Mouse (Mus musculus): ENCODE data around the gene Map3k7. TPM values are rescaled to one million over a fixed set of nuclear protein-coding genes. Genes with fewer than 3 reads are reported as not detected.

The Map3k7 gene
- total and polyA plus RNA-seq, 2 experiments from 2014 or later, result 18.0 to 30.0 TPM

GRCm38 (mm10) chr4:31965208-31965607 is 1.3 kb downstream of the Map3k7 start:
- TF ChIP-seq EP300 (IDR thresholded peaks at IDR 0.05; ENCODE audit: low read depth) (no peak), CTCF (IDR thresholded peaks at IDR 0.05; ENCODE audit: low read depth) (no peak)
- Histone ChIP-seq H3K4me3 (ENCODE audit: low read depth, low read length) (peak overlapping the region; percentile 87), H3K27ac (ENCODE audit: low read depth) (no peak overlapping the region), H3K9ac (replicated peaks; ENCODE audit: low read depth, low read length) (peak overlapping the region; percentile 92), H3K27me3 (ENCODE audit: control insufficient read depth, insufficient read depth, low read length) (no peaks in the 10 kb centered on the region), H3K4me1 (ENCODE audit: control insufficient read depth, insufficient read depth) (peaks cover 33% of the 10 kb centered on the region), H3K4me2 (ENCODE audit: low read depth, low read length) (peak overlapping the region; percentile 69), H3K9me3 (replicated peaks; ENCODE audit: control insufficient read depth, low read length) (no peaks in the 10 kb centered on the region), H3K36me3 (replicated peaks; ENCODE audit: control insufficient read depth, insufficient read depth, low read length) (no peaks in the 10 kb centered on the region)
- DNase-seq (ENCODE audit: low spot score) (no peak), ATAC-seq (ENCODE audit: insufficient read depth, low read depth) (no peak)
- WGBS, result 32% methylated on average over 2 of the region's 2 CpGs

DNA sequence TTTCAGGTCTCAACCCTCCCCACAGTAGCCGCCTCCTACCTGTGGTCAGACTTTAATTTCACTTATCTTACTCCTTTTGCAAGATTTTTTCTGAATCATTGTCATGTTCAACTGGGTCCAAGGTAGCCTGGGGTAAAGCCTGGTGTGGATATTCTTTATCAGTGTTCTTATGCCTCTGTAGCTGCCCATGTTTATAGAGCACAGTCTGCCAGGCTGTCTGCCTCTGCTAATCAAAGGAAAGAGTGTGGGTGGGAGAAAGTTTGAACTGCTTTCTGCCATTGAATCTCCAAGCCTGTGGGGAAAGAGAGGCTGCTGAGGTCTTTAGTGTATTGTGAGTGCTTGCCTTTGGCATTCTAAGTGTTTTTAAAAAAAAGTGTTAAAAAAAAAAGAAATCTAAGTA is 7.5 kb downstream of the Map3k7 start:
- peaks cover 18% of the 10 kb centered on the region for H3K4me1 ChIP-seq (ENCODE audit: control insufficient read depth, insufficient read depth)
- H3K9me3 ChIP-seq (replicated peaks; ENCODE audit: control insufficient read depth, low read length), result no peaks in the 10 kb centered on the region
- no peak for ATAC-seq (ENCODE audit: insufficient read depth, low read depth)
- no peak overlapping the region for H3K4me2 ChIP-seq (ENCODE audit: low read depth, low read length)
- no peaks in the 10 kb centered on the region for H3K27me3 ChIP-seq (ENCODE audit: control insufficient read depth, insufficient read depth, low read length)
- no peak overlapping the region for H3K4me3 ChIP-seq (ENCODE audit: low read depth, low read length)
- H3K9ac ChIP-seq (replicated peaks; ENCODE audit: low read depth, low read length), result no peak overlapping the region
- DNase-seq (ENCODE audit: low spot score), result no peak
- TF ChIP-seq CTCF (IDR thresholded peaks at IDR 0.05; ENCODE audit: low read depth), result no peak
- no peak for TF ChIP-seq EP300 (IDR thresholded peaks at IDR 0.05; ENCODE audit: low read depth)
- WGBS, result 82% methylated on average over 1 of the region's 1 CpGs
- H3K27ac ChIP-seq (ENCODE audit: low read depth), result no peak overlapping the region
- H3K36me3 ChIP-seq (replicated peaks; ENCODE audit: control insufficient read depth, insufficient read depth, low read length), result no peaks in the 10 kb centered on the region

DNA sequence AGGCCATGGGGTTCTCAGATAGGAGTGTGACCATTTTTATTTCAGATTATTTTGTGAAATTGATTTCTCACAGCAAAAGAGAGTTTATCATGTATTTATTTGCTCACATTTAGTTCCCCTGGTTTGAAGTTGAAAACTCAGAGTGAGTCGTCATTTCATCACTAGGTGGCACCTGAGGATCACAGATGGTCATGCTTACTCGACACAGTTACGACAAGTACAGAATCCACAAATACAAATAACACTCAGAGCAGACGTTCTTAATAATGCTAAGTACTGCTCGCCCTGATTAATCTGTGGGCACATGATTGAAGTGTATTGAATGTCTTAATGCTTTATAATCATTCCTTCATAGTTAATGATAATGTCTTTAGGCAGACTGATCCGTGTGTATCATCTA is 8.3 kb downstream of the Map3k7 start:
- 38% methylated on average over 6 of the region's 6 CpGs for WGBS
- Histone ChIP-seq H3K4me2 (ENCODE audit: low read depth, low read length) (no peak overlapping the region), H3K27ac (ENCODE audit: low read depth) (no peak overlapping the region), H3K9ac (replicated peaks; ENCODE audit: low read depth, low read length) (no peak overlapping the region), H3K27me3 (ENCODE audit: control insufficient read depth, insufficient read depth, low read length) (no peaks in the 10 kb centered on the region), H3K4me3 (ENCODE audit: low read depth, low read length) (no peak overlapping the region), H3K4me1 (ENCODE audit: control insufficient read depth, insufficient read depth) (peaks cover 18% of the 10 kb centered on the region), H3K36me3 (replicated peaks; ENCODE audit: control insufficient read depth, insufficient read depth, low read length) (peaks cover 6% of the 10 kb centered on the region), H3K9me3 (replicated peaks; ENCODE audit: control insufficient read depth, low read length) (no peaks in the 10 kb centered on the region)
- TF ChIP-seq CTCF (IDR thresholded peaks at IDR 0.05; ENCODE audit: low read depth), result peak; percentile 51
- TF ChIP-seq EP300 (IDR thresholded peaks at IDR 0.05; ENCODE audit: low read depth), result no peak
- peak; percentile 30 for DNase-seq (ENCODE audit: low spot score)
- no peak for ATAC-seq (ENCODE audit: insufficient read depth, low read depth)

DNA sequence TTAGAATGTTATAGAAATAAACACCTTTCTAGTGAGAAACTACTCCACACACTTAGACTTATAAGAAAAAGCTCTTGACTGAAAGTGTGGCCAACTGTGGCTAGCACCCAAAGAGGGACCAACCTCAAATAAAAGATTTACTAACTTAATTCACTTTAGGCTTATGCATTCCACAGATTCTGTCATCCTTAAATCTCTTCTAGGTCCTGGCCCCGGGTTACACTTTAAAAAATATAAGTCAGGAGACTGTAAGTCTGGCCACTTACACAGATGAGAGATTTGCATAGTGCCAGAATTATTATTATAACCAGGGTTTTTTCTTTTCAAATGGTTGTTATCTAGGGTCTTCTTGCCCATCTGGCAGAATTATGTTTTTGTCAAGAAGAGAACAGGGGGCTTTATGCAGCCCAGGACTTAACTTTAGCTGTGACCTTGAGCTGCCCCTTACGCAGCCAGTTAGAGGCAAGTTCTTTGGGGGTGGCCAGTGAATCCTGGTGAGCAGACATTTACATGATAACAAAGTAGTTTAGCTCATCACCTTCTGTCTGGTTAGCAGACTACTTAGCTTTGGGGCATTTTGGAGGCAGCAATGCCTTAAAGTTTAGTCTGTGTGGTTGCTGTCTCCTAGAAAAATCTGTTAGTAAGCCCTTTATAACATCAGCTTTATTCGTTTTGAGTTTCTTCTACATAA is 11.5 kb downstream of the Map3k7 start:
- H3K9me3 ChIP-seq (replicated peaks; ENCODE audit: control insufficient read depth, low read length), result no peaks in the 10 kb centered on the region
- H3K9ac ChIP-seq (replicated peaks; ENCODE audit: low read depth, low read length), result no peak overlapping the region
- H3K4me3 ChIP-seq (ENCODE audit: low read depth, low read length), result no peak overlapping the region
- TF ChIP-seq CTCF (IDR thresholded peaks at IDR 0.05; ENCODE audit: low read depth) (no peak), EP300 (IDR thresholded peaks at IDR 0.05; ENCODE audit: low read depth) (no peak)
- 46% methylated on average over 3 of the region's 3 CpGs for WGBS
- no peaks in the 10 kb centered on the region for H3K27me3 ChIP-seq (ENCODE audit: control insufficient read depth, insufficient read depth, low read length)
- H3K4me2 ChIP-seq (ENCODE audit: low read depth, low read length), result no peak overlapping the region
- peaks cover 5% of the 10 kb centered on the region for H3K4me1 ChIP-seq (ENCODE audit: control insufficient read depth, insufficient read depth)
- DNase-seq (ENCODE audit: low spot score) (no peak), ATAC-seq (ENCODE audit: insufficient read depth, low read depth) (no peak)
- H3K27ac ChIP-seq (ENCODE audit: low read depth), result no peak overlapping the region
- peaks cover 28% of the 10 kb centered on the region for H3K36me3 ChIP-seq (replicated peaks; ENCODE audit: control insufficient read depth, insufficient read depth, low read length)

DNA sequence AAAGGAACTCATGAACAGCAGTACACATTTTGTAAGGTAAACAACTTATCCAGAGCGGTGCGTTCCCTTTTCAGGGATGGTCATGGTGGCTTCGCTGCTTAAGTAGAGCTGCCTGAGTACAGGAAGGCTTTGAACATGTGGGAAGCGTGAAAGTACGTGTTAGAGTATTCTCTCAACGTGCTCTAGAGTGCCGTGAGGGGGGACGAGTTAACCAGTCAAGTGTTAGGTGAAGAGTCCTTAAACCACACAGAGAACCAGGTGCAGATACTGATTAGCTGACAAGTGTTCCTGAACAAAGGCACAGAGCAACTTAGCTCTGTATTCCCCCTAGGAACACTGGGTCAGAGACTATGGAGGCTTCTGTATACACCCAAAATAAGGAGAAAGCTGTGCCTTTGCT is 18.0 kb downstream of the Map3k7 start:
- ATAC-seq (ENCODE audit: insufficient read depth, low read depth), result no peak
- Histone ChIP-seq H3K4me3 (ENCODE audit: low read depth, low read length) (no peak overlapping the region), H3K4me2 (ENCODE audit: low read depth, low read length) (no peak overlapping the region), H3K27me3 (ENCODE audit: control insufficient read depth, insufficient read depth, low read length) (no peaks in the 10 kb centered on the region), H3K9ac (replicated peaks; ENCODE audit: low read depth, low read length) (no peak overlapping the region), H3K9me3 (replicated peaks; ENCODE audit: control insufficient read depth, low read length) (no peaks in the 10 kb centered on the region), H3K27ac (ENCODE audit: low read depth) (no peak overlapping the region), H3K36me3 (replicated peaks; ENCODE audit: control insufficient read depth, insufficient read depth, low read length) (peaks cover 60% of the 10 kb centered on the region), H3K4me1 (ENCODE audit: control insufficient read depth, insufficient read depth) (no peaks in the 10 kb centered on the region)
- TF ChIP-seq EP300 (IDR thresholded peaks at IDR 0.05; ENCODE audit: low read depth) (no peak), CTCF (IDR thresholded peaks at IDR 0.05; ENCODE audit: low read depth) (no peak)
- DNase-seq (ENCODE audit: low spot score), result no peak
- WGBS, result 65% methylated on average over 8 of the region's 8 CpGs

- no peak for ATAC-seq (ENCODE audit: insufficient read depth, low read depth)
- Histone ChIP-seq H3K9me3 (replicated peaks; ENCODE audit: control insufficient read depth, low read length) (no peaks in the 10 kb centered on the region), H3K36me3 (replicated peaks; ENCODE audit: control insufficient read depth, insufficient read depth, low read length) (peaks cover 66% of the 10 kb centered on the region), H3K4me3 (ENCODE audit: low read depth, low read length) (no peak overlapping the region), H3K27ac (ENCODE audit: low read depth) (no peak overlapping the region), H3K9ac (replicated peaks; ENCODE audit: low read depth, low read length) (no peak overlapping the region), H3K4me1 (ENCODE audit: control insufficient read depth, insufficient read depth) (no peaks in the 10 kb centered on the region), H3K27me3 (ENCODE audit: control insufficient read depth, insufficient read depth, low read length) (no peaks in the 10 kb centered on the region), H3K4me2 (ENCODE audit: low read depth, low read length) (no peak overlapping the region)
- no peak for DNase-seq (ENCODE audit: low spot score)
- WGBS, result 73% methylated on average over 2 of the region's 2 CpGs
- TF ChIP-seq CTCF (IDR thresholded peaks at IDR 0.05; ENCODE audit: low read depth), result no peak
- no peak for TF ChIP-seq EP300 (IDR thresholded peaks at IDR 0.05; ENCODE audit: low read depth)
Observed at GRCm38 (mm10) chr4:31993386-31993785, 29.5 kb downstream of the Map3k7 start.

Data from heart, postnatal 0 days (tissue).